Mouse (Mus musculus) intestine, postnatal 0 days (tissue): ENCODE measurements around the gene Tub. TPM values are rescaled to one million over a fixed set of nuclear protein-coding genes. Genes with fewer than 3 reads are reported as not detected.

Source experiments
- ATAC-seq: fragments of 200-750 bp; cut with Nextera tagmentation; 2 replicates; pipeline ENCODE4 v1.8.0; 2017; ENCODE audit warnings: mild to moderate bottlenecking, moderate TSS enrichment, moderate library complexity
- H3K27ac ChIP-seq: fragments of 300-500 bp; sonication (generic); 2 replicates; pipeline ENCODE4 v1.5.1; 2014; ENCODE audit warnings: mild to moderate bottlenecking, low read depth, low read length, moderate library complexity
- H3K27me3 ChIP-seq: fragments of 300-500 bp; sonication (generic); replicated peaks from 2 replicates; pipeline ENCODE4 v1.6.1; 2014; ENCODE audit warnings: low read length, mixed read lengths; ENCODE audit not compliant: control insufficient read depth, insufficient read depth
- H3K36me3 ChIP-seq: fragments of 300-500 bp; sonication (generic); 2 replicates; pipeline ENCODE4 v1.6.1; 2014; ENCODE audit warnings: mild to moderate bottlenecking, moderate library complexity; ENCODE audit not compliant: control insufficient read depth, insufficient read depth
- H3K4me1 ChIP-seq: fragments of 300-500 bp; sonication (generic); replicated peaks from 2 replicates; pipeline ENCODE4 v1.6.1; 2014; ENCODE audit warnings: antibody characterized with exemption, low read length, mixed read lengths; ENCODE audit not compliant: control insufficient read depth, insufficient read depth
- H3K4me2 ChIP-seq: fragments of 300-500 bp; sonication (generic); replicated peaks from 2 replicates; pipeline ENCODE4 v1.6.1; 2014; ENCODE audit warnings: low read depth, mild to moderate bottlenecking, moderate library complexity
- H3K4me3 ChIP-seq: fragments of 300-500 bp; sonication (generic); 2 replicates; pipeline ENCODE4 v1.5.1; 2014; ENCODE audit warnings: low read depth, low read length
- H3K9ac ChIP-seq: fragments of 300-500 bp; sonication (generic); 2 replicates; pipeline ENCODE4 v1.6.1; 2014; ENCODE audit warnings: mild to moderate bottlenecking, low read depth, low read length
- H3K9me3 ChIP-seq: fragments of 300-500 bp; sonication (generic); 2 replicates; pipeline ENCODE4 v1.6.1; 2016; ENCODE audit warnings: mixed run types; ENCODE audit not compliant: control insufficient read depth
- CTCF ChIP-seq: sonication (generic); IDR thresholded peaks from 2 replicates; pipeline ENCODE4 v1.5.1; 2016; ENCODE audit warnings: low read depth, mild to moderate bottlenecking, control low read depth, antibody characterized with exemption, moderate library complexity
- WGBS: fragments of 180-500 bp; shearing (Covaris S2); extraction: QIAGEN DNeasy Blood & Tissue Kit; methylation state at CpG from one replicate; pipeline ENCODE4 v1.1.7; 2014; 5-methylcytosine and 5-hydroxymethylcytosine counted together
- polyA plus RNA-seq: library from polyadenylated mRNA; unstranded; fragments of >200 nt; fragmentation: Nextera tagmentation; extraction: Ambion mirVana; gene quantifications from 2 replicates; pipeline ENCODE4 v1.2.1, GENCODE M21; 2015

Gene Tub
- polyA plus RNA-seq, 1 experiment from 2014 or later: 1.1 TPM

DNA sequence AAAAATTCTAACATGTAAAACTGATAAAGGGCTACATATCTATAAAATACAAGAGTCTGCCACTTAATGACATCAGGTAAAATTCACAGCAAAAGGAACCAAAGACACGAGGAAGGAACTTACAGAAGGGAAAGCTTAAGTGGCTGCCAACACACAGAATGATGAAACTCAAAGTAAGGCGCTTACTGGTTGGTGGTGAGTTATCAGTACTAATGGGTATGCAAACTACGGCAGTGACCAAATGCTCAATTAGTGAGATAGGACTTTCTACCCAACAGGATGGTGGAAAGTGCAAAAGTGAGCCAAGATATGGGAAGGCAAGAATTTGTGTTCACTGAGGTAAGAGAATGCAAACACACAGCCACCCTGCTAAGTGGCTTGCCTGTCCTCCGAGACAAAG lies 109.4 kb downstream of the Tub start:
- no peak overlapping the region for H3K4me3 ChIP-seq
- no peak overlapping the region for H3K9ac ChIP-seq
- no peak for ATAC-seq
- no peaks in the 10 kb centered on the region for H3K27me3 ChIP-seq
- H3K4me2 ChIP-seq: no peak overlapping the region
- no peaks in the 10 kb centered on the region for H3K9me3 ChIP-seq
- H3K4me1 ChIP-seq: no peaks in the 10 kb centered on the region
- H3K36me3 ChIP-seq: no peaks in the 10 kb centered on the region
- no peak overlapping the region for H3K27ac ChIP-seq
- no peak for TF ChIP-seq CTCF
- 86% methylated on average over 4 of the region's 4 CpGs for WGBS

DNA sequence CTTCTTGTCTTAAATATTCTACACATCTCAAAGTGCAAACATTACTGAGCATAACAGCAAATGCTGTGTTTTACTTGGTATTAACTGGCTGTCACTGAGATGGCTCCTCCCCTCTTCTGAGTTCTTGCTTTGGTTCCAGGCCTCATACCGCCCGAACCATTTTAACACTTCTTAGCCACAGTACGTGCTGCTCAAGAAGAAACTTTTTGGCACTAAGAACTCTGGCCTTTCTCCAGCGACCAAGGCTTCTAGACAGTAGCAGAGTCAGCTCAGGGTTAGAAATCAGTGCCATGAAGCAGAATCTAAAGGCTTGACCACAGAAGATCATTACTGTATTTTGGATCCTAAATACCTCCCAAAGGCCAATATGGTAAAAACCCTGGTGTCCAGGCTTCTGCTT lies 119.5 kb downstream of the Tub start:
- H3K9me3 ChIP-seq: no peaks in the 10 kb centered on the region
- H3K27ac ChIP-seq: no peak overlapping the region
- H3K4me2 ChIP-seq: no peak overlapping the region
- no peaks in the 10 kb centered on the region for H3K4me1 ChIP-seq
- ATAC-seq: no peak
- 85% methylated on average over 4 of the region's 4 CpGs for WGBS
- H3K9ac ChIP-seq: no peak overlapping the region
- no peak overlapping the region for H3K4me3 ChIP-seq
- H3K36me3 ChIP-seq: no peaks in the 10 kb centered on the region
- no peak for TF ChIP-seq CTCF
- H3K27me3 ChIP-seq: no peaks in the 10 kb centered on the region

GRCm38 (mm10) chr7:109072326-109072725 lies 122.2 kb downstream of the Tub start:
- no peaks in the 10 kb centered on the region for H3K27me3 ChIP-seq
- H3K9me3 ChIP-seq: no peaks in the 10 kb centered on the region
- no peak overlapping the region for H3K4me2 ChIP-seq
- ATAC-seq: no peak
- WGBS: 64% methylated on average over 5 of the region's 5 CpGs
- TF ChIP-seq CTCF: no peak
- no peak overlapping the region for H3K4me3 ChIP-seq
- H3K27ac ChIP-seq: no peak overlapping the region
- H3K9ac ChIP-seq: no peak overlapping the region
- H3K36me3 ChIP-seq: no peaks in the 10 kb centered on the region
- H3K4me1 ChIP-seq: no peaks in the 10 kb centered on the region

GRCm38 (mm10) chr7:109082269-109083112 lies 132.4 kb downstream of the Tub start:
- peak overlapping the region; percentile 67 for H3K4me2 ChIP-seq
- H3K4me3 ChIP-seq: peak overlapping the region; percentile 40
- no peak for ATAC-seq
- no peaks in the 10 kb centered on the region for H3K36me3 ChIP-seq
- 22% methylated on average over 12 of the region's 12 CpGs for WGBS
- H3K9me3 ChIP-seq: no peaks in the 10 kb centered on the region
- TF ChIP-seq CTCF: no peak
- H3K27me3 ChIP-seq: peaks cover 19% of the 10 kb centered on the region; the same call in 1 of the 2 replicates
- H3K27ac ChIP-seq: no peak overlapping the region
- no peak overlapping the region for H3K9ac ChIP-seq
- 0 out of 2 replicates have a peak, but pooled peaks cover 3% of the 10 kb centered on the region for H3K4me1 ChIP-seq

GRCm38 (mm10) chr7:109083113-109083812 lies 133.1 kb downstream of the Tub start, which contains the start of gene Ric3:
TSS of gene Ric3 (minus strand) at chr7:109083331.
- Histone ChIP-seq H3K9ac (no peak within 1 kb of the TSS), H3K27ac (no peak within 1 kb of the TSS), H3K9me3 (no peaks in the 10 kb centered on the region), H3K36me3 (no peaks in the 10 kb centered on the region), H3K4me3 (peak within 1 kb of the TSS; percentile 40), H3K4me2 (peak within 1 kb of the TSS; percentile 67), H3K27me3 (peaks cover 19% of the 10 kb centered on the region; the same call in 1 of the 2 replicates), H3K4me1 (0 out of 2 replicates have a peak, but pooled peaks cover 3% of the 10 kb centered on the region)
- WGBS: 6% methylated on average over 50 of the region's 50 CpGs
- no peak for ATAC-seq
- TF ChIP-seq CTCF: no peak

GRCm38 (mm10) chr7:109083813-109084184 lies 133.7 kb downstream of the Tub start:
- no peak overlapping the region for H3K4me2 ChIP-seq
- H3K27me3 ChIP-seq: peaks cover 19% of the 10 kb centered on the region; the same call in 1 of the 2 replicates
- TF ChIP-seq CTCF: no peak
- no peaks in the 10 kb centered on the region for H3K9me3 ChIP-seq
- no peak overlapping the region for H3K9ac ChIP-seq
- no peak for ATAC-seq
- H3K36me3 ChIP-seq: no peaks in the 10 kb centered on the region
- H3K27ac ChIP-seq: no peak overlapping the region
- no peak overlapping the region for H3K4me3 ChIP-seq
- WGBS: 73% methylated on average over 4 of the region's 4 CpGs
- 0 out of 2 replicates have a peak, but pooled peaks cover 3% of the 10 kb centered on the region for H3K4me1 ChIP-seq

Other genes starting within 250 kb of the Tub start
- gene Olfr512, start 237.0 kb upstream of the Tub start, polyA plus RNA-seq: not detected in 2 replicates
- not detected in 2 replicates for gene Olfr513, start 199.4 kb upstream of the Tub start, polyA plus RNA-seq
- not detected in 2 replicates for gene Olfr514, start 124.3 kb upstream of the Tub start, polyA plus RNA-seq
- gene Olfr516, start 99.8 kb upstream of the Tub start, polyA plus RNA-seq: not detected in 2 replicates
- not detected in 2 replicates for gene Olfr517, start 78.0 kb upstream of the Tub start, polyA plus RNA-seq
- not detected in 2 replicates for gene Olfr518, start 65.3 kb upstream of the Tub start, polyA plus RNA-seq
- gene Olfr519, start 55.9 kb upstream of the Tub start, polyA plus RNA-seq: not detected in 2 replicates
- 0.04 and 0.07 TPM in 2 replicates for gene Nlrp10, start 20.2 kb upstream of the Tub start, polyA plus RNA-seq
- gene Eif3f, start 15.9 kb upstream of the Tub start, polyA plus RNA-seq: 57.5 and 64.5 TPM in 2 replicates
- 1.0 and 1.2 TPM in 2 replicates for gene Ric3, start 133.0 kb downstream of the Tub start, polyA plus RNA-seq
- 2.3 and 2.9 TPM in 2 replicates for gene Lmo1, start 224.9 kb downstream of the Tub start, polyA plus RNA-seq